Mouse (Mus musculus): ENCODE data around the gene Srsf4. TPM values are rescaled to one million over a fixed set of nuclear protein-coding genes. Genes with fewer than 3 reads are reported as not detected.

Srsf4 gene
- 96.8 and 108 TPM in 2 replicates for polyA plus RNA-seq (2015; fragmentation: Nextera tagmentation; extraction: Ambion mirVana)

DNA sequence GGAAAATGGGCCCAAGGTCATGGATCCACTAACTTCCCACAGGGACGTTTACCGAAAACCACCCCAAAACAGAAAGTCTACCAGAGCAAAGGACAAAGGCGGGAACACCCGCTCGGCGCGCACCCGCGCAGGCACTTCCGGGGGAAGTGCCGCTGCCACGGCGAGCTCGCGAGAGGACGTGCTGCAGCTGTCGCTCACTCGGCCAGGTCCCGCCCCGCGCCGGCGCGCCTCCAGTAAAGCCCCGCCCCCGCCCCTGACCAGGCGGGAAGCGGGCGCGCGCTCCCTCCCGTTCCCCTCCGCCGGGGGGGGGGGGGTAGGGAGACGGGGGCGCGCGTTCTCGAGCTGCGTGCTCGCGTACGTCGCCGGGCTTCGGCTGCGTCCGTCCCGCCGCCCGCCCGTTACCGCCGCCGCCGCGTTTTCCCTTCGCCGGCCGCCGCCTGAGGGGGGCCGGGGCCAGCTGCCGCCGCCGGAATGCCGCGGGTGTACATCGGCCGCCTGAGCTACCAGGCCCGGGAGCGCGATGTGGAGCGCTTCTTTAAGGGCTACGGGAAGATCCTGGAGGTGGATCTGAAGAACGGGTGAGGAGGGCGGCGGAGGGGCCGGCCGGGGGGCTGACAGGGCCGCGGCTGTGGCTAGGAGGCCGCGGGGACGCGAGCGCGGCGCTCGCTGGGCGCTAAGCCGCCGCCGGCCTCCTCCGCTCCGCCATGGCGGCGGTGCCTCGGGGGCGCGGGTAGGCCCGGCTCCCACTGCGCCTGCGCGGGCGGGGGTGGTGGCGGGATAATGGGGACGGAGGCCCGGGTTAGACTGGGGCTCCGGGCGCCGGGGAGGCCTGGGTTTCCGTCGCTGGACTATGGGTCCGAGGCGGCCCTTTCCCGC, at the start of gene Srsf4:
TSS of gene Srsf4 (plus strand) at position 325 of the 876 bp plus-strand sequence.
- H3K4me1 ChIP-seq (replicated peaks; ENCODE audit: control insufficient read depth, insufficient read depth, low read length), result peaks cover 32% of the 10 kb centered on the region
- no peaks in the 10 kb centered on the region for H3K9me3 ChIP-seq (ENCODE audit: control insufficient read depth, low read length)
- peak within 1 kb of the TSS; percentile 97 for H3K27ac ChIP-seq (ENCODE audit: low read length)
- peak within 1 kb of the TSS; percentile 74 for H3K4me3 ChIP-seq (ENCODE audit: low read length)
- peak within 1 kb of the TSS; percentile 98 for H3K9ac ChIP-seq (ENCODE audit: low read length)
- ATAC-seq (ENCODE audit: low read depth), result peak; percentile 97
- peak within 1 kb of the TSS; percentile 91 for H3K4me2 ChIP-seq (ENCODE audit: low read depth, low read length)
- no peaks in the 10 kb centered on the region for H3K36me3 ChIP-seq (ENCODE audit: control insufficient read depth, insufficient read depth, low read length)
- H3K27me3 ChIP-seq (ENCODE audit: control insufficient read depth, insufficient read depth, low read depth, low read length), result no peaks in the 10 kb centered on the region
- WGBS, result under 1% methylated on average over 64 of the region's 116 CpGs

DNA sequence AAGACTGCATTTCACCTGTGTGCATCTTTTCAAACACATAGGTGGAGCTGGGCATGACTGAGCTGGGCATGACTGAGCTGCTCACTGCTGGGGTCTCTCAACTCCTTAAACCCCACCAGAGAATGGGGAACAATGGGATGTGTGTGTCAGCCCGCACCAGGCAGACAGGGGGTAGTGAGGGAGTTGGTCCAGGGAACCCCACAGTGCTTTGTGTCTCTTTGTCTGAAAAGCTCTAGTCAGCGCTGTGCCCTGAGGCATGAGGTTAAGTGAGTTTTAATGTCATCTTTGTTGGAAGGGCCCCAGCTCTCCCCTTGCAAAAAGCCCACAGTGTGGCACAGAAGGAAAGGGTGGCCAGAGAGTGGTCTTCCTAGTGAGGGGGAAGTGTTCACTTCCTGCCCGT, 48.5 kb upstream of the Srsf4 start:
- Histone ChIP-seq H3K27ac (ENCODE audit: low read length) (no peak overlapping the region), H3K4me2 (ENCODE audit: low read depth, low read length) (no peak overlapping the region), H3K4me3 (ENCODE audit: low read length) (no peak overlapping the region), H3K36me3 (ENCODE audit: control insufficient read depth, insufficient read depth, low read length) (no peaks in the 10 kb centered on the region), H3K4me1 (replicated peaks; ENCODE audit: control insufficient read depth, insufficient read depth, low read length) (no peaks in the 10 kb centered on the region; the same call in none of the 2 replicates), H3K9ac (ENCODE audit: low read length) (no peak overlapping the region), H3K27me3 (ENCODE audit: control insufficient read depth, insufficient read depth, low read depth, low read length) (no peaks in the 10 kb centered on the region), H3K9me3 (ENCODE audit: control insufficient read depth, low read length) (no peaks in the 10 kb centered on the region)
- WGBS, result 57% methylated on average over 3 of the region's 3 CpGs
- ATAC-seq (ENCODE audit: low read depth), result no peak

DNA sequence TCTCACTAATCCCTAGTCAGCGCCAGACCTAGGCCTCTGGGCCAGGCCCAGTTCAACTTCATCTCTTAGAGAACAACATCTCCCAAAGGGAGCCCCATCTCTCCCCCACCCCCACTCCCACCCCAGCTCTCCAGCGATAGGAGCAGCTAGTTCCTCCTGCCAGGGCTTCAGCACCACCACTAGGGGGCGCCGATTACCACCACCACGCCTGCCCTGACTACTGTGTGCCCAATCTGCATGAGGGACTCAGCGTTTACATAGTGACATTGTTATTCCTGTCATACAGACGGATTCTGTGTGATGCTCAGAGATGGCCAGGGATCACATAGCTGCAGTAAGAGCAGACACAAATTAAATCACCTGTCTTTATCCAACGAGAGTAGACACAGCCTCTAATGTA, 47.6 kb upstream of the Srsf4 start:
- Histone ChIP-seq H3K4me1 (replicated peaks; ENCODE audit: control insufficient read depth, insufficient read depth, low read length) (no peaks in the 10 kb centered on the region; the same call in none of the 2 replicates), H3K4me2 (ENCODE audit: low read depth, low read length) (no peak overlapping the region), H3K27me3 (ENCODE audit: control insufficient read depth, insufficient read depth, low read depth, low read length) (no peaks in the 10 kb centered on the region), H3K9me3 (ENCODE audit: control insufficient read depth, low read length) (no peaks in the 10 kb centered on the region), H3K36me3 (ENCODE audit: control insufficient read depth, insufficient read depth, low read length) (no peaks in the 10 kb centered on the region), H3K4me3 (ENCODE audit: low read length) (no peak overlapping the region), H3K27ac (ENCODE audit: low read length) (no peak overlapping the region), H3K9ac (ENCODE audit: low read length) (no peak overlapping the region)
- ATAC-seq (ENCODE audit: low read depth), result no peak
- 35% methylated on average over 8 of the region's 8 CpGs for WGBS

DNA sequence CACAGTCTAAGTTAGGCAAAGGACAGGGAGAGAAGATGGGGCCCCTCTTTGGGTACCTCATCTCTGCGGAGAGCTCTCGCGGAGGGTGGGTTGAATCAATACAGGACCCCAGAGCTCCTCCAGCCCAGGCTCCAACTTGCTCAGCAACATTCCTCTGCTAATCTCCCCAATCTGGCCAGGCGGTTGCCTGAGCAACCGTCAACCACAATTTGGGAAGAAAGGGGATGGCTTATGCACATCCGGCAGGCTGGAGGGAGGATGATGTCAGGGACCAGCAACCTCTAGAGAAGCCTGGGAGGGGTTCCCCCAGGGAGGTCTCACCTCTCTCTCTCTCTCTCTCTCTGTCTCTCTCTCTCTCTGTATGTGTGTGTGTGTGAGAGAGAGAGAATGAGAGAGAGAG, 46.5 kb upstream of the Srsf4 start:
- Histone ChIP-seq H3K4me2 (ENCODE audit: low read depth, low read length) (no peak overlapping the region), H3K27me3 (ENCODE audit: control insufficient read depth, insufficient read depth, low read depth, low read length) (no peaks in the 10 kb centered on the region), H3K4me3 (ENCODE audit: low read length) (no peak overlapping the region), H3K27ac (ENCODE audit: low read length) (no peak overlapping the region), H3K36me3 (ENCODE audit: control insufficient read depth, insufficient read depth, low read length) (no peaks in the 10 kb centered on the region), H3K4me1 (replicated peaks; ENCODE audit: control insufficient read depth, insufficient read depth, low read length) (no peaks in the 10 kb centered on the region; the same call in none of the 2 replicates), H3K9me3 (ENCODE audit: control insufficient read depth, low read length) (no peaks in the 10 kb centered on the region), H3K9ac (ENCODE audit: low read length) (no peak overlapping the region)
- peak; percentile 72 for ATAC-seq (ENCODE audit: low read depth)
- 14% methylated on average over 6 of the region's 6 CpGs for WGBS

DNA sequence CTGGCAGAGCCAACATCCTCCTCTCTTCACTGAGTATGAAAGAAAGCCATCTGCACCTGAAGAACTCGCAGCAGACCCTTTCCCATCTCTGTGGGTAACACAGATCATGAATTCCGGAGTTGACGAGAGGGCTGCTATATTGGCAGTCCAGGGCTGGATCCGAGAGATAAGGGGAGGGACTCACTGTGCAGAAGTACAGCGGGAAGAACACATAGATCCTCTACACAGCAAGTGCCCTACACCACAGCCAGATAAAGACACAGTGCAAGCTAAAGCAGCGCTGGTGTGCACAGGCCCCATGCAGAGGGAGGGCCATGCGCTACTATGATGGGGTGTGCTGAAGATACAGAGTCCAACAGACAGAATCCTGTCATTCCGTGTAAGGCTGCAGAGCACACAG, 44.3 kb upstream of the Srsf4 start:
- no peaks in the 10 kb centered on the region for H3K27me3 ChIP-seq (ENCODE audit: control insufficient read depth, insufficient read depth, low read depth, low read length)
- H3K9ac ChIP-seq (ENCODE audit: low read length), result no peak overlapping the region
- H3K9me3 ChIP-seq (ENCODE audit: control insufficient read depth, low read length), result no peaks in the 10 kb centered on the region
- no peak overlapping the region for H3K27ac ChIP-seq (ENCODE audit: low read length)
- ATAC-seq (ENCODE audit: low read depth), result no peak
- 66% methylated on average over 8 of the region's 8 CpGs for WGBS
- H3K4me2 ChIP-seq (ENCODE audit: low read depth, low read length), result no peak overlapping the region
- H3K4me3 ChIP-seq (ENCODE audit: low read length), result no peak overlapping the region
- H3K4me1 ChIP-seq (replicated peaks; ENCODE audit: control insufficient read depth, insufficient read depth, low read length), result no peaks in the 10 kb centered on the region; the same call in none of the 2 replicates
- no peaks in the 10 kb centered on the region for H3K36me3 ChIP-seq (ENCODE audit: control insufficient read depth, insufficient read depth, low read length)

DNA sequence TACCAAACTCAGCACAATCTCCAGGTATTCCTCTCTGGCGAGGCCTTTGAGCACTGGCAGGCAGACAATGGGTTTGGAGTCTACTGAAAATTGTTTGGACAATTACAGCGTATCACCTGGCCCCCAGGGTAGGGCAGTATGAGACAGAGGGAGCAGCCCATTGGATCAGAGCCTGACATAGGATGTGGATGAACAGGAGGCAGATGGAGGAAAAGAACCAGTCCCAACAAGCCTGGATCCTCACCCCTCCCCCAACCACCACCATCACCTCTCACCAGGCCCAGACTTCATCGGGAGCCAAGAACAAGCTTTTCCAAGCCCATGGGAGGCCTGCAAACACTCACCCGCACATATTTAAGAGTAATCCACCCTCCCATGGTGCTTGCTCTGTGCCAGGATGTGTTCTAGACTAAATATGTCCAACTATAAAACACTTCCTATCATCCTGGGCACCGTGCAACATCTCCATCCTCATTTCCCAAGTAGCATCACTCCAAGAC, 41.8 kb upstream of the Srsf4 start:
- no peak overlapping the region for H3K4me3 ChIP-seq (ENCODE audit: low read length)
- 54% methylated on average over 5 of the region's 5 CpGs for WGBS
- H3K4me2 ChIP-seq (ENCODE audit: low read depth, low read length), result no peak overlapping the region
- peak; percentile 37 for ATAC-seq (ENCODE audit: low read depth)
- H3K4me1 ChIP-seq (replicated peaks; ENCODE audit: control insufficient read depth, insufficient read depth, low read length), result peaks cover 4% of the 10 kb centered on the region
- H3K27me3 ChIP-seq (ENCODE audit: control insufficient read depth, insufficient read depth, low read depth, low read length), result peaks cover 12% of the 10 kb centered on the region
- H3K36me3 ChIP-seq (ENCODE audit: control insufficient read depth, insufficient read depth, low read length), result no peaks in the 10 kb centered on the region
- H3K9ac ChIP-seq (ENCODE audit: low read length), result no peak overlapping the region
- no peaks in the 10 kb centered on the region for H3K9me3 ChIP-seq (ENCODE audit: control insufficient read depth, low read length)
- no peak overlapping the region for H3K27ac ChIP-seq (ENCODE audit: low read length)

DNA sequence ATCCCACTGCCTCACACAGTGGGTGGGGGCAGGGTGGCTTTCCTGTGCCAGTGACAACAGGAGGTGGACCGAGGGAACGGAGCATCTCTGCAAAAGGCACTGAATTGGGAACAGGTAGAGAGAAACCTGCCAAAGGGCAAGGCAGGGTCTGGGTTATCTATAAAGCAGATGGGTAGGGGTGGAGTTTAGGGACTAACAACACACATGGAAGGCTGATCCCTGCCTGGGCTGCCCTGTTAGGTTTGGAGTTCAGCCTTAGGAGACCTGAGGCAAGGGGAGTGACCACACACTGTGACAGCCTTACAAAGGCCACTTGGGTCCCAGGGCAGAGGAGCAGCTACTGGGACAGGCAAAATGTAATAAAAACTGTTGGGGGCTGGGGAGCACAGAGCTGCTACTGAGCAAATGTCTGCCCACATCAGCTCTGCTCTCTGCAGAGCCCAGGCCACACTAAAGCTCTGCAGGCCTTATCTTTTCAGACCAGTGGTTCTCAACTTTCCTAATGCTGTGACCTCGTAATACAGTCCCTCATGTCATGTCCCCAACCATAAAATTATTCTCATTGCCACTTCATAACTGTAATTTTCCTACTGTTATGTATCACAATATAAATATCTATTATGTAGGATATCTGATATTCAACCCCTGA, 40.5 kb upstream of the Srsf4 start:
- no peaks in the 10 kb centered on the region for H3K36me3 ChIP-seq (ENCODE audit: control insufficient read depth, insufficient read depth, low read length)
- no peak overlapping the region for H3K27ac ChIP-seq (ENCODE audit: low read length)
- H3K4me1 ChIP-seq (replicated peaks; ENCODE audit: control insufficient read depth, insufficient read depth, low read length), result peaks cover 7% of the 10 kb centered on the region
- no peak overlapping the region for H3K4me2 ChIP-seq (ENCODE audit: low read depth, low read length)
- no peak overlapping the region for H3K4me3 ChIP-seq (ENCODE audit: low read length)
- H3K9me3 ChIP-seq (ENCODE audit: control insufficient read depth, low read length), result no peaks in the 10 kb centered on the region
- H3K9ac ChIP-seq (ENCODE audit: low read length), result no peak overlapping the region
- no peak for ATAC-seq (ENCODE audit: low read depth)
- H3K27me3 ChIP-seq (ENCODE audit: control insufficient read depth, insufficient read depth, low read depth, low read length), result peaks cover 12% of the 10 kb centered on the region
- WGBS, result 79% methylated on average over 3 of the region's 3 CpGs

DNA sequence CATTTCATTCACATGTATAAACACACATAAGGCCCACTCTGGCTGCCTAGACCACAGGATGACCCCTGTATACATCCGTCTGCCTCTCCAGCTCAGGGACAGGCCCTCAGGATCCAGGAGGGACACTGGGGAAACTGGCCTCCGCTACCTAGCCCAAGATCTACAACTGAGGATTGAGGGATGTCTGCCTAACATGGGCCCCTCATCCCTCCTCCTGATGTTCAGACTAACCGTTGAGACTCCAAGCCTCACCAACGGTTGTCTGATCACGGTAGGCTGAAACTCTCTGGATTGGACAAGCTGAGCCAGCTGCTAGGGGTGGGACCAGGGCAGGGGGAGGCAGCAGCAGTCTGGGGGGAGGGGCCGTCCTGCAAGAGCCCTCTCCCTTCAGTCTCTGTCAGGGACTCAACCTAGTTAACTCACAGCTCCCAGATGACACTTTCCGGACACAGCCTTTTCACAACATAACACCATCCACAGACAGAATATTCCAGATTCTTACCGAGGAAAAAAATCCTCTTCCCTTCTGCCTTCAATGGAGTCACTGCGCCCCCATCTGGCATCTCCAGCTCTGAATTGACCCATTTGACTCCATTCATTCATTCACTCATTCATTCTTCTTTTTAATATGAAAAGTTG, 39.3 kb upstream of the Srsf4 start:
- no peak for ATAC-seq (ENCODE audit: low read depth)
- H3K4me2 ChIP-seq (ENCODE audit: low read depth, low read length), result no peak overlapping the region
- no peaks in the 10 kb centered on the region for H3K36me3 ChIP-seq (ENCODE audit: control insufficient read depth, insufficient read depth, low read length)
- H3K9ac ChIP-seq (ENCODE audit: low read length), result no peak overlapping the region
- H3K4me1 ChIP-seq (replicated peaks; ENCODE audit: control insufficient read depth, insufficient read depth, low read length), result peaks cover 11% of the 10 kb centered on the region
- 27% methylated on average over 9 of the region's 9 CpGs for WGBS
- H3K9me3 ChIP-seq (ENCODE audit: control insufficient read depth, low read length), result no peaks in the 10 kb centered on the region
- no peak overlapping the region for H3K4me3 ChIP-seq (ENCODE audit: low read length)
- peaks cover 12% of the 10 kb centered on the region for H3K27me3 ChIP-seq (ENCODE audit: control insufficient read depth, insufficient read depth, low read depth, low read length)
- H3K27ac ChIP-seq (ENCODE audit: low read length), result no peak overlapping the region

DNA sequence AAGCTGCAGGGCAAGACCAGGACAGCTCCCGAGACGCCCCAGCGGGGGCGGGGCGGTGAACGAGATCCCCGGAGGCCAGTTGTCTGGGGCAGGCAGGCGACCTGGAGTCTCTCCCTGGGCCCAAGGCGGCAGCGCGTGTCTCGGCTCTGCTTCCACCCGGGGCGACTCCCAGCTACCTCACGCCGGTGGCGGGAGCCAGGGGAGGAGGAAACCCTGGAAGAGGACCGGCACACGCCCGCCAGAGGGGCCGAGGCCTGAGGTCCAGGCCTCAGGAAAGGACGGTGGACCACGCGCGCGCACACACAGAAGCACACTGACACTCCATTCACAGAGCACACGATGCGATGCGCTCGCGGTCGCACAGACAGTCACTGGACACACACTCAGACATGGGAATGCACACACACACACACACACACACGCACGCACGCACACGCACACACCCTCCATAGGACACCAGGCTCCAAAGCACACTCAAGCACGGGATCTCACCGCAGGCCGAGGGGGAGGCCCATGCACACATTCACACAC, 37.0 kb upstream of the Srsf4 start:
- Histone ChIP-seq H3K9ac (ENCODE audit: low read length) (peak overlapping the region; percentile 73), H3K9me3 (ENCODE audit: control insufficient read depth, low read length) (no peaks in the 10 kb centered on the region), H3K27me3 (ENCODE audit: control insufficient read depth, insufficient read depth, low read depth, low read length) (peaks cover 16% of the 10 kb centered on the region), H3K27ac (ENCODE audit: low read length) (no peak overlapping the region), H3K4me3 (ENCODE audit: low read length) (peak overlapping the region; percentile 60), H3K36me3 (ENCODE audit: control insufficient read depth, insufficient read depth, low read length) (no peaks in the 10 kb centered on the region), H3K4me1 (replicated peaks; ENCODE audit: control insufficient read depth, insufficient read depth, low read length) (peaks cover 11% of the 10 kb centered on the region), H3K4me2 (ENCODE audit: low read depth, low read length) (peak overlapping the region; percentile 84)
- ATAC-seq (ENCODE audit: low read depth), result peak; percentile 18
- WGBS, result 2% methylated on average over 39 of the region's 39 CpGs
